Mouse (Mus musculus): ENCODE data around the gene Csnk1g1.

The Csnk1g1 gene

DNA sequence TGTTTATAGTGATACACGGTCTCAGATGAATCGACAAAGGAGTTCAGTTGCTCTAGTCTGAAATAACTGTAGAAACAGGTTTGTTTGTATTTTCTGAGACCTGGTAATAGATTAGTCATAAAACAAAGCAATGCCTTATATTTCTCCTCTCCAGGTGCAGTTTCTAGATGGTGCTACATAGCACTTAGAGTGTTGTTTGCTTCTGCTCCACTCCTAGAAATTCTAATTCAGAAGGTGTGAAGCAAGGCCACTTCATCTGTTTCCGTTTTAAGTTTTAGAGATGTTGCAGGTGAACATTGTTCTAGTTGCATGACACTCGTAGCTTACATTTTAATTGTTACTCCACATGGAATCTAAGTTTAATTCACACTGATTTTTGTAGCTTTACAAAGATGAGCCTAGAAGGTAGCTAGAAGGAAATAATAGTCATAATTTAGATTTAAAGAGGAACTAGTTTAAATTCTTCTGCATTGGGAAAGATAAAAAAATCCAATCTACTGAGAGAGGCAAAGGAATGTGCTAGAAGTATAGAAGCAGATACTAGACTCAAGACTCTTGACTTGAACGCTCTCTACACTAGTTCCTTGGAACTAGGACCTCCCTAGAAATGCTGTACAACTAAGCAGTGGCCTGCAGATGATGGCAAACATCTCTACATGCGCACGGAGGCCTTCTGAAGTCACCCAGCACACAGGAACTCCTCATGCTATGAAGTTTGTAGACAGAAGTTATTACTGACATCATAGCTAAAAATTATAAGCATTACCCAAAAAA is 87.1 kb downstream of the Csnk1g1 start:
- no peak for DNase-seq (ENCODE audit: low spot score)

GRCm38 (mm10) chr9:65998965-65999364 is 90.2 kb downstream of the Csnk1g1 start:
- no peak for DNase-seq (ENCODE audit: low spot score)

DNA sequence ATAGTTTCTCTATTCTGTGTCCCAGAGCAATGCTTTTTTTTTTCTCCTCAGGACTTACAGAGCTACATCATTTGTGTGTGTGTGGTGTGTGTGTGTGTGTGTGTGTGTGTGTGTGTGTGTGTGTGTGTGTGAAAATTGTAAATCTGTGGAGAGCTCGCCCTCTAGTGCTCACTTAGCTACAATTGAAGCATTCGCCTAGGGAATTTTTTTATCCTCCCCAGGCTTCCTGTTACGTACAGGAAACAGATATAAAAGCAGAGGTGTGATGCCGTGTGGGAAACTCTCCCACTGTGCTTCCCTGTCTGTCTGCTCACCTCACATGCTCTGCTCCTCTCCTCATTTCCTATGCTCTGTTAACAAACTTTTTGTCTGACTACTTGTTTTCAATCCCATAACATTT is 95.7 kb downstream of the Csnk1g1 start:
- no peak for DNase-seq (ENCODE audit: low spot score)

- DNase-seq (ENCODE audit: low spot score) = no peak
Measured at GRCm38 (mm10) chr9:66007603-66008202, 99.0 kb downstream of the Csnk1g1 start.

- DNase-seq (ENCODE audit: low spot score) = no peak
Measured at GRCm38 (mm10) chr9:66020601-66021000, 111.9 kb downstream of the Csnk1g1 start.

DNA sequence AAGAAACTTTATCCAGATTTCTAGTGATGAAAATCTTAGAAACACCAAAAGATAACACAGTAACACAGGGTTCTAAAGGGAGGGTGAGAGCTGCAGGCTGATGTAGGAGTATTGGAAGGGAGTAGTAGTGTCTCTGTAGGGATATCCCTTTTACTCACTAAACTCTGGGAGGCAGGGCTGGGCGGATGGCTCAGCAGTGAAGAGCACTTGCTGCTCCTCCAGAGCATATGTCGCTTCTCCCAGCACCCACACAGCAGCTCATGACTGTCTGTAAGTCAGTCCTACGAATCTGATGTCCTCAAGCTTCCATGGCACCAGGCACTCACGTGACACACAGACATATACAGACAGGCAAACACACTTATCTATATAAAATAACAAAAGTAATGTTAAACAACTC is 129.4 kb downstream of the Csnk1g1 start:
- no peak for DNase-seq (ENCODE audit: low spot score)

GRCm38 (mm10) chr9:66038581-66038980 is 129.9 kb downstream of the Csnk1g1 start:
- no peak for DNase-seq (ENCODE audit: low spot score)

DNA sequence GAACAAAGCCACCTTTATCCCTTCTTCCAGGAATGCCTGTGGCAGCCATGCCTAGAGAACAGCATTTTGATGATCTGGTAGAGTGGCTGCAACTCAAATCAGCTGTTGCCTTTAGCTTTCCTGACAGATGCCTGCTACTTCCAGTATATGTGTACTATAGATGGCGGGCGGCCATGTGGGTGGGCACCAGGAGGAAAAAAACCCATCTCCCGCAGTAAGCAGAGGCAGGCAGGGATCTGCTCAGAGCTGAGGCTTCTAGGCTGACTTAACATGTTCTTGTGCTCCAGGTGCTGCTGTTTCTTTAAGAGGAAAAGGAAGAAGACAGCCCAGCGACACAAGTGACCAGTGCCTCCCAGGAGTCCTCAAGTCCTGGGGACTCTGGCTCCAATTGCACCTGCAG is 130.6 kb downstream of the Csnk1g1 start:
- DNase-seq (ENCODE audit: low spot score) = no peak

GRCm38 (mm10) chr9:66040801-66041200 is 132.1 kb downstream of the Csnk1g1 start:
- no peak for DNase-seq (ENCODE audit: low spot score)

GRCm38 (mm10) chr9:66042331-66042730 is 133.6 kb downstream of the Csnk1g1 start:
- DNase-seq (ENCODE audit: low spot score) = no peak

- no peak for DNase-seq (ENCODE audit: low spot score)
Measured at GRCm38 (mm10) chr9:66043241-66043640, 134.5 kb downstream of the Csnk1g1 start.

DNA sequence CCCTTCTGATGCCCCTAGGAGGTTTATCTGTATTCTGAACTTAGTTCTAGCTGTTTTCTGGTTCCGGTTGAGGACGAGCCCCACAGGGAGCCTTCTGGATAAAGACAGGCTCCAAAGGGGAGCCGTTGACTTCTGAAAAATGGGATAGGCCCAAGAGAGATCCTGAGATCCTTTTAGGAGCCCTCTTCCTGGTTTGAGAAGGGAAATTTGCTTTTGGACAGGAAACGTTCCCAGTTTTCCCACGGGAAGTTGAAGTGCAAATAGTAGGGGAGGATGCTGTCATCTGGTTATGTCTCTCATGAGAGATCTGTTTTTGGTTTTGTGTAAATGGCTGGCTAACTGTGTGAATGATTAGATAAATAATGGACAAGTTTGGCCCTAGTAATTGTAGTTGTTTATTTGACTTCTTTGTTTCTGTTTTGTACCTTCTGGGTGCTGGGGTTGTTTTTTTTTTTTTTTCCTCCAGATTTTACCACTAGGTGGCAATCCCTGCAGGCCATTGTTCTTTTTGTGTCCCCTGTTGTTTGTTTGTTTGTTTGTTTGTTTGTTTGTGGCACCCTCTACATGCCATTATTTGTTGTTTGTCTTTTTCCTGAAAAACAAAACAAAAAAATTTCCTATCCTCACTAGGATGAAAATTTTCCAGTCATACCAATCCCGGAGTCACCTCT is 141.3 kb downstream of the Csnk1g1 start:
- DNase-seq (ENCODE audit: low spot score) = no peak

GRCm38 (mm10) chr9:66051493-66051892 is 142.8 kb downstream of the Csnk1g1 start:
- DNase-seq (ENCODE audit: low spot score) = no peak

- DNase-seq (ENCODE audit: low spot score) = no peak
Measured at GRCm38 (mm10) chr9:66052731-66053130, 144.0 kb downstream of the Csnk1g1 start.

DNA sequence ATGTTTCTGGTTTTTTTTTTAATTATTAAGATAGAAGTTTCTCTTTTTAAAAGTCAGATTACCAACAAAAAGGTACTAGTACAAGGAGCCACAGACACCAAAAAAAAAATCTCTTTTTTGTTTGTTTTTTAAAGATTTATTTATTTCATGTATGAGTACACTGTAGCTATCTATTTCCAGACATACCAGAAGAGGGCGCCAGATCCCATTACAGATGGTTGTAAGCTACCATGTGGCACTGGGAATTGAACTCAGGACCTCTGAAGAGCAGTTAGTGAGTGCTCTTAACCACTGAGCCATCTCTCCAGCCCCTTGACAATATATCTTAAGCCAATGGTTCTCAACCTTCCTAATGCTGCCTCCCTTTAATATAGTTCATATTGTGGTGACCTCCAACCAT is 144.9 kb downstream of the Csnk1g1 start:
- no peak for DNase-seq (ENCODE audit: low spot score)

DNA sequence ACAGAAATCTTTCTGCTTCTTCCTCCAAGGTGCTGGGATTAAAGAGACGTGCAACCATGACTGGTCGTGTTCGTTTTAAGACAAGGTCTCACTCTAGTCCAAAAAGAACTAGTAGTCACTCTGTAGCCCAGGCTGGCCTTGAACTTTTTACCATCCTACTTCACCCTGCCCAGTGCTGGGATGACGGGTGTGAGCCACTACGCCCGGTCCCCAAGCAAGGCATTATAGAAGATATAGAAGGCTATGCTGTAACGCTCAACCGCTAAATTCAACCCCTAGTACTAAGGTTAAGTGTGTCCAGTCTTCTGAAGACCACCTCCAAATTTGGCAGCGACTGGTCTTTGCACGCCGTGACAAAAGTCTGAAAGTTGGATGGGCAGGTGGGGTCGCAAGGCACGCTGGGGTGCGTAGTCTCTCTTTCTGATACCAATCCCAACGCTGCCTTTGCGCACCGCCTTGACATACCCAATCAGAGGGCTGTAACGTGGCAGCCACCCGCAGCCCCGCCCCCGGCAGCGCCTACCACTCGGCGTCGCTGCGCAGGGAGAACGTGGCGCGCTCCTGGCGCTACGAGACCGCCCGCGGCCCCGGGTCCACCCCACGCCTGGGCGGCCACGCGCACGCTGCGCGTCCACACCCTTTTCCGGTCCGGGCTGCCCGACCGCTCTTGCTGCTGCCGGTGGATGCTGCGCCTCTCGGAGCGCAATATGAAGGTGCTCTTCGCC is 151.0 kb downstream of the Csnk1g1 start, which contains the start of gene Ppib:
TSS of gene Ppib (plus strand) at position 640 of the 725 bp plus-strand sequence.
- peak; percentile 96 for DNase-seq (ENCODE audit: low spot score)

DNA sequence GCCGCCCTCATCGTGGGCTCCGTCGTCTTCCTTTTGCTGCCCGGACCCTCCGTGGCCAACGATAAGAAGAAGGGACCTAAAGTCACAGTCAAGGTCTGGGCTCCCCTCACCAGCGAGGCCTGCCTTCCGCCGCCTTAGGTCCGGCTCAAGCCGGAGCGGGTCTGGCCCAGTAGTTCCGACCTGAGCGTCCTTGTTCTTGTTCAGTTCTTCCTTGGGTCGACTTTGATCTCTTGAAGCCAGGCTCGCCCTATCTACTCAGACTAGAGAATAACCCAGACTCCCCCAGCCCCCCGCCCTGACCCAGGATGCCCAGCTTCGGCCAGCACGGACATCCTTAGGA is 151.6 kb downstream of the Csnk1g1 start:
- no peak for DNase-seq (ENCODE audit: low spot score)

- DNase-seq (ENCODE audit: low spot score) = no peak
Measured at GRCm38 (mm10) chr9:66060986-66061385, 152.3 kb downstream of the Csnk1g1 start.

DNA sequence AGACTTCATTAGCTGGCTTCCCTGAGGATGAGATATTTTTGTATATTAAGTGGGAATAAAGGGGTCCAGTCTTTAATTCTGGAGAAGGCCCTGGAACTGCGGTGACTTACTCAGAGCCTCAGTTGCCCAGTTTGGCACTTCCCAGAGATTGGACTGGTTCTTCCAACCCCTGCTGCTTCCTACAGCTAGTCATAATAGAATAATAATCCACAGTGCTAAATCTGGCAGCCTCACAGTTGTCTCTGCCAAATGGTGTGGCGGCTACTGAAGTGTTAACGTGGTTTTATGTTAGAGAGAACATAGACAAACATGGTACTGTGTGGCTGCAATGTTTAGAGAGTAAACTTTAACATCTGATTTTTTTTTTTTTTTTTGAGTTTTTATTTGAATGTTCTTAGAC is 152.9 kb downstream of the Csnk1g1 start:
- DNase-seq (ENCODE audit: low spot score) = no peak

DNA sequence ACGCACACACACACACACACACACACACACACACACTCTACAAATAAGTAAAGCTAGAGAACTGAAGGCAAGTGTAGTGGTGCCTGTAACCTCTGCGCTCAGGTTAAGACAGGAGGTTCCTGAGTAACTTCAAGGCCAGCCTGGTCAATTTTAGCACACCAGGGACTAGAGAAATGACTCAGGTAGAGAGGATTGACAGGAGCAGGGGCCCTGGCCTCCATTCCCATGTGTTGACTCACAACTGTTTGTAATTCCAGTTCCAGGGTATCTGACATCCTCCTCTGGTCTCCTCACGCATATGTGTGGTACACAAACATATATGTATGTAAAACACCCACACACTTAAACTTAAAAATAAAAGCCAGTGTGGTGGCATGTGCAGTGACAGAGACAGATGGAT is 154.7 kb downstream of the Csnk1g1 start:
- no peak for DNase-seq (ENCODE audit: low spot score)

GRCm38 (mm10) chr9:66064316-66064715 is 155.6 kb downstream of the Csnk1g1 start:
- DNase-seq (ENCODE audit: low spot score) = no peak

- DNase-seq (ENCODE audit: low spot score) = no peak
Measured at GRCm38 (mm10) chr9:66066791-66067190, 158.1 kb downstream of the Csnk1g1 start.

GRCm38 (mm10) chr9:66067542-66067941 is 158.8 kb downstream of the Csnk1g1 start:
- DNase-seq (ENCODE audit: low spot score) = no peak
